Mouse (Mus musculus) left cerebral cortex, postnatal 10 days (tissue): ENCODE measurements at regions not wholly inside any gene's neighbourhood (a gene's known extent, or its start where the extent isn't known, plus 50 kb on each side); places are given as distances from the start of the nearest gene placed in this dataset.

ENCODE experiments used
- DNase-seq, 2 experiments: peaks; one replicate each; pipeline ENCODE4 v3.0.0; 2021 to 2022; ENCODE audit warnings: low spot score in 2 of 2, mixed read lengths in 1 of 2; ENCODE audit errors: extremely low spot score in 1 of 2
- intact Hi-C: fragments of 180-260 bp; cut with DNase I; formaldehyde crosslinking; loops from one replicate; pipeline ENCODE4 v1.15.1; 2025

DNA sequence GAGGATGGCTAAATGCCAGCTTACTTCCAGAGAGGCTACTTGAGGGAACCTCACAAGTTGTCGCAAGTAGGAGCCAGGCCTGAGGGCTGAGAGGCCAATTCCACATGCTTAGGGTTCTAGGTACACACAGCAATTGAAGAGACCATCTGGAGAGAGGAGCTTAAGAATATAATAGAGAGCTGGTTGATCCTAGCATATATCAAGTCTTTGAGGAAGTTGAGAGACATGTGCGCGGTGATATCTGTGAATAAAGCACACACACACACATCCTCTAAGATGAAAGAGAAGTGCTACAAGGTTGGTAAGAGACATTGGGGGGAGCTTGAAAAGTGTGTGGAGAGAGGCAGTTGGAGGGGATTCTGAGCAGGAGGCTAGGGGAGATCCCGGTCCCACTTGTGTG is 189.5 kb downstream of the Zfp462 start:
- no peak for DNase-seq
- intact Hi-C loops = no loop called here

DNA sequence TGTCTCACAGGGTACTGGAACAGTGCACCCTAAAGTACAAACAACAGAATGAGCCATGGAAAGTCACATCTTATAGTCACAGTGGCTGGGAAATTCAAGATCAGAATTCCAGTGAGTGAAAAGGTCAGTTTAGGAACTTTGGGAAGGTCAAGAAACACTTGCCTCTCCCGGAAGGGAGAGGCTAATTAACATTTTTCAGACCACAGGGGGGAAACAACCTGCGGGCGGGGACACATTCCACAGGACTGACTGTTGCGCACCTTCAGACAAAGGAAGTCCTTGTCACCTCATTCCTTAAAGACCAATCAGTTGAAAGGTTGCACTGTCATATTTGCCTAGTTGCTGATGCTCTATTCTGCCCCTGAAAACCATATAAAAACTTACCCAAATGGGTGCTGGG is 189.9 kb downstream of the Zfp462 start:
- DNase-seq = no peak
- intact Hi-C loops = no loop called here

DNA sequence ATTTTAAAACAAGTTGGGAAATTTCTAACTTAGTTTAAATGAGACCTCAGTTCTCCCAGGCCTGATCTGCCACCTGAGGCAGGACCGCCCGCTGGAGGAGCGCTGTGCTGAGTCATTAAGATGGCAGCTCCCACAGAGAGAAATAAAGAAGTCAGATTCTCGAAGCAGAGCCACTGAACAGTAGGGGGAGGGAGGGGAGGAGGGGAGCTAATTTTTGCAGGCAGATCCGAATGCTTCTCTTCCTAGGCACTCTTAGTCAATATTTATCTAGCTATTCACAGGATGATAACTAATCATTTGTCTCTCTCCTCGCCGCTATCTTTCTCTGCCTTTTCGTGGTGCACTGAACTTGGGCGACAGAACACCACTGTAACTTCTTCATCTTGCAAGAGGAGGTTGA is 191.4 kb downstream of the Zfp462 start:
- intact Hi-C loops = no loop called here
- DNase-seq = no peak

DNA sequence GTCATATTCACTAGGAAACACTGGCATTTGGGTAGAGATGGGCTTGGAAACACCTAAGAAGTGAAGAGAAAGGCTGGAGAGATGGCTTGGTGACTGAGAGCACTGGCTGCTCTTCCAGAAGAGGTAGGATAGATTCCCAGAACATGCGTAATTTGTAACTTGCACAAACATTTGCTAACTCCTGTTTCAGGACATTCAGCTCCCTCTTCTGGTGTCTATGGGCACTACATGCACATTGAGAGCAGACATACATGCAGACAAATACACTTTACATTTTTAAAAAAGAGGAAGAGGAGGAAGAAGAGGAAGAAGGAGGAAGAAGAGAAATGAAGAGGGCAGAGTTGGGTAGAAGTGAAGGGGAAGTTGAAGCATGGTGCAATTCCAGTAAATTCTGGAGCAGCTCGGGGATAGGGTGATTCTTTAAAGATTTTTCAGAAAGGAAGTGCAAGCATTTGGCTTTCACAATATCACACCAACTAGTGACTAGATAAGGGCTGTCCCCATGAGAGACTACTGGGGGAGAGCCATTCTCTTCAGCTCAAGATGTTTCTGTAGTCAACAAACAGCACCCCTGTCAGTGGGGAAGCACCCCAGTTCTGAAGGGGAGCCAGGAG is 193.0 kb downstream of the Zfp462 start:
- intact Hi-C loops = no loop called here
- no peak for DNase-seq

DNA sequence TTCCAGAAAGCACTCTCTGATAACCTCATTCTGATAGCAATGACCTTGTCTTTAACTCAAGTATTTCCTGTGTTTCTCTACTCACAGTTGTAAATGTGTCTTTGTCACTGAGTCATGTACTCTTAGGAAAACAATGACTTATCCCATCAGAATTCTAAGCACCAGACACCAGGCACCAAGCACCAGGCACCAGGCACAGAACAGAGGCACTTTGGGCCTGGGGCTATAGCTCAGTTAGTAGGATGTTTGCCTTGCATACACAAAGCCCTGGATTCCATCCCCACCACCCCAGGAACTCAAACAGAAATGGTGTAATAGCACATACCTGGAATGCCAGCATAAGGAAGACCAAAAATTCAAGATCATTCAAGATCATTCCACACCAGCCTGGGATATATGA is 196.5 kb downstream of the Zfp462 start:
- intact Hi-C loops = no loop called here

DNA sequence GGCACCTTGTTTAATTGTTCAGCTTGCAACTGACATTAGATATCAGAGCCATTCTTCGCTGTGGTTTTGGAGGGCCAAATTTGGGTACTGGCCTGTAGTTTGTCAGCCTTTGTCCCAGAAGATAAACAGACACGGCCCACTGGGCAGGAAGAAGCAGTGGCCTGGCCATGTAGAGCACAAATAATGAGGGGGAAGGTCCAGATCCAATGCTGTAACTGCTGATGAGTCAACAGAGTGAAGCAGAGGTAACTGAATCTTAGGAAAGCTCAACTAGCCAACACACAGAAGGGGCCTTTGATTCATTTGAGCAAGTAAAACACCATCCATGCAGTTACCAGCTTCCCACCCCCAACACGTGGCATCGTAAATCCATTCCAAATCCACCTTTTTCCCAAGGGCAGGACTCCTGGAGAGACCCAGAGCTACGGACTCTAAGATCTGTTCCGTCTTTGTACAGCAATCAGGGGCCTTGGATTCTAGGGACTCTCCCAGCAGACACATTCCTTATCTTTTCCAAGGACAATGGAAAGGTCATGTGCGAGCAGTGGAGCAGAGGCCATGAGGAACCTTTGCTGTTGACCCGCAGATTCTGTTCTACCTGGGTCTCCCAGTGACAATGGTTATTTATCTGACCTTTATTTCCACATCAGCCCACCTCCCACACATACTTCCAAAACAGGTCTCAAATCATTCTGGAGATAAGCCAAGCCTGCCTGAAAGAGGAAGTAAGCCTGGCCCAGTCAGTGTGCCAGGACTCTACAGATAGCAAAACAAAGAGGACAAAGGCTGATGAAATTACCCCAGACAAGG is 197.3 kb downstream of the Zfp462 start:
- DNase-seq = no peak
- intact Hi-C loops = no loop called here

More for the DNA sequence above, 196.5 kb downstream of the Zfp462 start:
- no peak for DNase-seq

DNA sequence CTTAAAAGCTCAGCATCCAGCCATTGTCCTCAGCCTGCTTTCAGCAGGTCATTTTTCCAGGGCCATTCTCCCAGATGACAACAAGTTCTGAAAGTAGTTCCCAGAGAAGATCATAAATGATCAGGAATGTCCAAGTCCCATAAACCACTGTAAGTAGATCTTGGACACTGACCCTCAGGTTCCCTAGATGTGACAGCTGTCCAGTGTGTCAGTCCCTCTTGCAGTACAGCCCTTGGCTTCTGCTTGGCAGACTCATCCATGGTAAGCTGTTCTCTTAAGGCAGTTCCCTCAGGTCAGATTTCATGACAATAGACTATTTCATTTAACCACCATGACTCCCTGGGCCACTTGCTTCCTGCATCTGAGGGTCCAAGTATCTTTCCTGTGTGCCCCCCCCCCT is 198.6 kb downstream of the Zfp462 start:
- DNase-seq = no peak
- intact Hi-C loops = no loop called here

DNA sequence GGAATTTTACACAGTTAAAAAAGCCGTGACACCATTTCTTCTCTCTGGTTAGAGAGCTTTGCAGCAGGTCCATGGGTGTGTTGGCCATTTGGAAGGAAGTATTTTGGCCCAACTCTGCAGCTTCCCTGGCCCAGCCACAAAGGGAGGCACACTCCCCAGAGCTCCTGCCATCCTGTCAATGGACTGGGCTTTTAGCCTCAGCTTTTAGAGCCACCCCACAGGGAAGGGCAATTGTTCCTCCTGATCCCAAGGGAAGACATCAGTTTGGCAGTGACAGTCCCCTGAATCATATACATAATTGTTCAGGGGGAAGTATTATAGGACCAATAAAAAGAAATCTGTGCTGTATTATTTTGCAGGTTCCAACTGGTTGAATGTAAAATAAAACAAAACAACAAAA is 200.1 kb downstream of the Zfp462 start:
- intact Hi-C loops = no loop called here
- DNase-seq = no peak

DNA sequence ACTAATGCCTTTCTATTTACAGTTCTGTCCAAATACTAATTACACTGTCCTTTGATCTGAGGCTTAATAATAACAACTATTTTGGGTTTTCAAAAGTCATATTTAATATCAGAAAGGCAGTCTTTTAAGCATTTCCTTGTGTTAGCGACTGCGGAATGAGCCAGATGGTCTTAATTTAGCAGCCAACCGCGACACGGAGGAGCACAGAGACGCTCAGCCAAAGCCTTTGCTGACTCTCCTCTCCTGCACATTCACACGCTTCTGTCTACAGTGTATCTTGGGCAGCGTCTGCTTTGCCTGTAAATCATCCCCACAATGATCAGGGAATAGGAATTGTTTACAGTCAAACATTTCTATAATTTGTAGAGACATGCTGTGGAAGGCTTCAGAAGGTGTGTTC is 201.1 kb downstream of the Zfp462 start:
- peak in 1 of 2 experiments; percentile 11 for DNase-seq
- intact Hi-C loops = no loop called here

DNA sequence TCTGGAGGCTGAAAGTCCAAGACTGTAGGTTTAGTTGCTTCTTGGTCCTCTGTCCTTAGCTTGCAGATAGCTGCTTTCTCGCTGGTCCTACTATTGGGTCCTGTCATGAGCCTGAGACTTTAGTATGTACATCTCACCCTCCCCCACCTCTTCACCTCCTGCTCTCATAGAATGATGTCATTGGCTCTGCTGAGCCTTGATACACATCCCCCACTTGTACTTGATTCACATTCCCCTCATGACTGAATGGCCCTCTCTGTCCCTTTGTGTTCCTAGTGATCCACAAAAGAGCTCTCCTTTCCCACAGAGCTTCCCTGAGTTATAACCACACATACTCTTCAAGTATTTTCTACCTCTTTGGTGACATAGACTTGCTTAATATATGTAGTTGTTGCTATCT is 201.5 kb upstream of the Rad23b start:
- intact Hi-C loops = no loop called here
- no peak for DNase-seq

DNA sequence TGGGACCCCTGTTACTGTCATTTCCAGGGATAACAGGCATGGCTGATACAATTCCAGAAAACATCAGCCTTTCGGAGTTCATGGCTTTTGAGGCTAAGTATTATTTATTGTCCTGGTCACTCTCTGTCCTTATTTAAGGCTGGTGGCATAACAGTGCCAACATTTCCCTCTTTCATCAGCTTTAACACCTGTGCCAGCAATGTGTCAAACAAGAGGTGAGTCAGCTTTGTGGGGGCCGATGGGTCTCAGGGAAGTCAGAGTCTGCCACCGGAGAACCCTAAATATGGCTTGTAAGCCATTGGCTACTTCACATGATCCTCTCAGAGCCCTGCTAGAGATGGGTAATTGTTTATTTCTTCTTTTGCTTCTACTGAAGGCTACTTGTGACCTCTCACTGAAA is 195.3 kb upstream of the Rad23b start:
- intact Hi-C loops = no loop called here
- DNase-seq = no peak

DNA sequence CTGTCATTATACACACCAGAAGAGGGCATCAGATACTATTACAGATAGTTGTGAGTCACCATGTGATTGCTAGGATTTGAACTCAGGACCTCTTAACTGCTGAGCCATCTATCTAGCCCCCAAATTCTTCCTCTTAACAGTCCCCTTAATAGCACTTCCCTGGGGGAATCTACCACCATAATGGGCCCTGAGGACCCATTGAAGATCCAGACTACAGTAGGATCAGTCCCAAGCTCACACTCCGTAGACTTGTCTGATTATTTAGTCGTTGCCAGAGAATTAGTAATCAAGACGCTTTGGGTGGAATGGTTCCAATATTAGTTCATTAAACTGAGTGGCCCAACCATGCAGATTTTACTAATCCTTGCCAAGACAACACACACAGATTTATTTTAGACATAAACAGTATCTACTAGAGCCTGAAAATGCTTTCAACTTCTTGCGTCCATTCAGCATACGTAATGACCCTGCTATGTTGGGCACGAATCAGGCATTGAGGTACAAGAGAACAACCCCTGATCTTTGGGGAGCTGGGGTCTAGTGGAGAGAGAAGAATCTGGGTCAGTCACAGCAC is 191.6 kb upstream of the Rad23b start:
- DNase-seq = no peak
- intact Hi-C loops = no loop called here

DNA sequence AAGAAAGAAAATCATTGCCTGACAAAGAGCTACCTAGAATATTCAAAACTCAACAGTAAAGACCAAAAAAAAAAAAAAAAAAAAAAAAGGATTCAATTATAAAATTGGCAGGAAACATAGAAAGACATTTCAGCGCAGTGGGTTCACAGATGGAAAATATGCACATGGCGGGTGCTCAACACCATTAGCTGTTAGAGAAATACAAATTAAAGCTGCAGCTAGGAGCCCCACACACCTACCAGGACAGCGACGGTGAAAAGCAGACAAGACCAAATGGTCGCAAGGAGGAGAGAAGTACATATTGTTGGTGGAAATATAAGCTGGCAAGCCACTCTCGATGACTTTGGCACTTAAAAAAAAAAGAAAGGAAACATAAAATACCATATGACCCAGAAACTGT is 183.6 kb upstream of the Rad23b start:
- intact Hi-C loops = no loop called here
- DNase-seq = no peak

DNA sequence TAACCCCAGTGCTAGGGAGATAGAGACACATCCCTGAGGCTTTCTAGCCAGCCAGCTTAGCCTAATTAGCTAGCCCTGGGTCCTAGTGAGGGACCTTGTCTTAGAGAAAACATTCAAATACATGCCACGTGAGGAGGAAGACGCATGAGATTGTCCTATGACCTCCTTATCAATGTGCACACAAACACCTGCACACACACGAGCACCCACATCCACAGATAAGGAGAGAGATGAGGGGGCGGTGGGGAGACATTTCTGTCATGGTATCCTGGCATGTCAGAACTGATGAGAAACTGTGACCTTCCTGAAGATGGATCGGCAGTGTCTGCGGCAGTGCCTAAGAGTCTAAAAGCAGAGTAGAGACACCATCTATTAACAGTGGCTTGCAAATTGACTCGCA is 180.8 kb upstream of the Rad23b start:
- no peak for DNase-seq
- intact Hi-C loops = no loop called here

DNA sequence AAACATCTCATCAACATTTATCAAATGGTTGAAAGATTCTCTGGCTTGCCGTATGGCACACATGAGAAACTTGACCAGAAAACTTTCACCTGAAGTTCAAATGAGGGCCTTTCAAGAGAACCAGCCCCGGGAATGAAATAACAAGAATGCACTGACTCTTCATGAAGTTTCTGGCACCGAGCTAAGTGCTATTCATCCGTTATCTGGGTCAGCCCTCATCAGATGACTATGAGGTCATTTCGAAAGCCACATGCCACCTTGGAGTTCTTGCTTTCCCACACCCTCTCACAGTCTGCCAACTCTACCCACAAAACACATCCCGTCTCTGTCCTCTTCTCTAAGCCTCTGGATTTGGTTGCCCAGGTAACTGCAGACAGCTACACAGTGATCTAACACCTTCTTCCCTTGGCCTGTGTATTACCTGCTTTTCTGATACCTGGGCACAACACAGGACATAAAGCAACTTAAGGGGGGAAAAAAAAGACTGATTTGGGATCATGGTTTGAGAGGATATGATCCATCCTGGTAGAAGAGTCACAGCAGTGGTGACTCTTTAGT is 177.4 kb upstream of the Rad23b start:
- intact Hi-C loops = no loop called here
- no peak for DNase-seq

DNA sequence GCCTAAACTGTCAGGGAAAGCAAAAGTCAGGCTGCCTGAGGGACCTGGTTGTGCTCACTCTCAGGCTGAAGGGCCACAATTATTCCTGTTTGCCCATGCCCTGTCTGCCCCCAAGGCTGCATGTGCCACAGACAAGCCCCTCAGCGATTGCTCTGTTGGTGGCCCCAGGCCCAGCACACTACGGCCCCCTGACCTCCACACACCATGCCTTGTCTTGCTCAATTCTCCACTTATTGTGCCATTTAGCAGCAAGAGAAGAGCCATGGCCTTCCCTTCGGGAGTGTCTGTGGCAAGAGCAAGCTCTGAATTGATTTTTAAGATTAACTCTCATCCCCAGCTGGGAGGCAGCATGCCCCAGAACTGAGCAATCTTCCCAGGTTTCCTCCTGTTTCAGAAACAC is 173.8 kb upstream of the Rad23b start:
- intact Hi-C loops = no loop called here
- DNase-seq = no peak

DNA sequence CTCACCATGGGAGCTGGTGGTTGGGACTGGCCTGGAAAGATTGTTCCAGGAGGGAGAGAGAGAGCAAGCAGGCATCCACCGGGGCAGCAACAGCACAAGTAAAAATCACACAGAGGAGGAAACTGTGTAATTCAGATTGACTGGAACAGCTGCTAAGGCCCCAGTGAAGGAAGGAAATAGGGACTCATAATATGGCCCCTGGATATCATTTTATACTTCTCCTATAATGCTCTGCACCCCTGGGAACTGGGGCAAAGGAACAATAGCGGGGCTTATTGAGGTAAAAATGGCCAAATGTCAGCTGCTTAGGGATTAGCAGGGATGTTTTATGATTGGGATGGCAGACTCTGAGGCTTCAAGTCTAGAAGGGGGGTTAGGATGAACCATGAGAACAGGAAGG is 170.4 kb upstream of the Rad23b start:
- DNase-seq = no peak
- intact Hi-C loops = no loop called here

DNA sequence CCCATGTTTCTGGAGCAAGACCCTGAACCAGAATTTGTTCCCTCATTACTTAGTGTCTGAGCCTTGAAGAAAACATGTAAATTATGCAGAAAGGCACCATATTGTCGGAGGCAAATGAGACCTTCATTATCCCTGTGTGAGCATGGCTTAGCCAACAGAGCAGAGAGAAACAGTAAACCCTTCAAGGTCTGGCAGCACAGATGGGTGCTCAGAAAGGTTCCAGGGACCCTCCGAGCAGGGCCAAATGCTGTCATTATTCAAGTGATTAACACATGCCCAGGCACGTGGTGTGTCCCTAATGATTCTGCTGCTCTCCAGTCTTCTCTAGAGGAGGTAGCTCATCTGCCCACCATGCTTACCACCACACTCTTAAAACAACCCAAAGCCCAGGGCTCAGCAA is 166.3 kb upstream of the Rad23b start:
- intact Hi-C loops = no loop called here
- no peak for DNase-seq

DNA sequence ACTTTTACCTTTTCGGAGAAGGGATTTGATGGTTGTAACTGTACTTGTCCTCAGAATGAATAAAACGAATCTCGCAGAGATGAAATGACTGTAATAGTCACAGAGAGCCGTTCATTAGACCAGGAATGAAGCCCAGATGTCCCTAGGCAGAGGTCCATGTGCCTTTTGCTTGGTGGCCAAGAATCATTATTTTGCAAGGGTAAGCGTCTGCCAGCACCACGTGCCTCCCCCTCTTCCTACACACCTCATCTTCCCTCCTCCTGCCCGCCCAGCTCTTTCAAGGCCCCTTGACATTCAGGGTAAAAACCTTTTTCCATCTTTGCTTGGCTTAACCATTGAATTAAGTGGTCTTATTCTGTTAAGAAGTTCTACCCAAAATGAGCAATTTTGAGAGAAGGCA is 161.1 kb upstream of the Rad23b start:
- intact Hi-C loops = no loop called here
- DNase-seq = no peak

DNA sequence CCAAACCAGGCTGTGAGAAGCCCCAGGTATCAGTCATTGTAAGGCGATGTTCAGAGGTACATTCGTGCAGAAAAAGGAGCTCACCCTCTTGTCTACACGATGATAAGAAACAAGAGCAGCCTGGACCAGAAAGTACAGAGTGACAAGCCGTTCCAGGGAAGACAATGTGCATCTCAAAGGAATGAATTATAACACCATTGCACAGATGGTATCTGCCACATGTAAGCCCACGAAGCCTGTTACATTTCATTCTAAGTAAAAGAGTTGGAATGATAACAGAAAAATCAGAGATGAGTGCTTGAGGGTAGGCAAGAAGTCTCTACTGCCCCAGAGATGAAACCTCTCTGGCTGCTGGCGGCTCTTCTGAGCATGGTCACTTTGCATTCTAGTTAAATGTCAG is 159.3 kb upstream of the Rad23b start:
- intact Hi-C loops = no loop called here
- DNase-seq = peak in 1 of 2 experiments; percentile 13
